Mouse (Mus musculus) spleen, adult 2 months (tissue): ENCODE measurements around the gene Ttll2. TPM values are rescaled to one million over a fixed set of nuclear protein-coding genes. Genes with fewer than 3 reads are reported as not detected.
"Not testable (repeated sequence)": the region's sequence is repeated elsewhere in the genome, so short reads cannot be mapped to it uniquely, and the experiment has no call there.

Experiments used
- DNase-seq, 2 experiments: peaks; one replicate each; pipeline versions ENCODE4 v3.0.0 to v3.0.0-alpha.2; 2012 to 2021; ENCODE audit warnings: low spot score in 2 of 2, low read depth in 1 of 2
- H3K27ac ChIP-seq: fragments of 200-500 bp; 2 replicates; pipeline ENCODE4 v1.5.1; 2012; ENCODE audit warnings: low read length, inconsistent platforms; ENCODE audit not compliant: insufficient read depth
- H3K27me3 ChIP-seq: fragments of 200-500 bp; 2 replicates; pipeline ENCODE4 v1.6.1; 2012; ENCODE audit warnings: mild to moderate bottlenecking, moderate library complexity, low read length, inconsistent platforms; ENCODE audit not compliant: control insufficient read depth, insufficient read depth
- H3K36me3 ChIP-seq: fragments of 200-500 bp; 2 replicates; pipeline ENCODE4 v1.6.1; 2012; ENCODE audit warnings: mild to moderate bottlenecking, low read length, inconsistent platforms; ENCODE audit not compliant: control insufficient read depth, insufficient read depth
- H3K4me1 ChIP-seq: fragments of 200-500 bp; 2 replicates; pipeline ENCODE4 v1.6.1; 2011; ENCODE audit warnings: inconsistent platforms; ENCODE audit not compliant: control insufficient read depth, insufficient read depth, insufficient read length
- H3K4me3 ChIP-seq: fragments of 200-500 bp; 2 replicates; pipeline ENCODE4 v1.5.1; 2011; ENCODE audit warnings: mild to moderate bottlenecking, inconsistent platforms; ENCODE audit not compliant: insufficient read depth, insufficient read length; ENCODE audit errors: extremely low read depth
- WGBS: fragments of 180-500 bp; shearing (Covaris S2); methylation state at CpG from one replicate; pipeline ENCODE4 v1.1.7; 2018; 5-methylcytosine and 5-hydroxymethylcytosine counted together
- polyA plus RNA-seq: library from polyadenylated mRNA; depleted of rRNA; stranded (reverse); fragments of >200 nt; gene quantifications from 2 replicates; pipeline ENCODE4 v1.2.3, GENCODE M21; 2012

Ttll2 gene
- polyA plus RNA-seq, 1 experiment, result not detected

DNA sequence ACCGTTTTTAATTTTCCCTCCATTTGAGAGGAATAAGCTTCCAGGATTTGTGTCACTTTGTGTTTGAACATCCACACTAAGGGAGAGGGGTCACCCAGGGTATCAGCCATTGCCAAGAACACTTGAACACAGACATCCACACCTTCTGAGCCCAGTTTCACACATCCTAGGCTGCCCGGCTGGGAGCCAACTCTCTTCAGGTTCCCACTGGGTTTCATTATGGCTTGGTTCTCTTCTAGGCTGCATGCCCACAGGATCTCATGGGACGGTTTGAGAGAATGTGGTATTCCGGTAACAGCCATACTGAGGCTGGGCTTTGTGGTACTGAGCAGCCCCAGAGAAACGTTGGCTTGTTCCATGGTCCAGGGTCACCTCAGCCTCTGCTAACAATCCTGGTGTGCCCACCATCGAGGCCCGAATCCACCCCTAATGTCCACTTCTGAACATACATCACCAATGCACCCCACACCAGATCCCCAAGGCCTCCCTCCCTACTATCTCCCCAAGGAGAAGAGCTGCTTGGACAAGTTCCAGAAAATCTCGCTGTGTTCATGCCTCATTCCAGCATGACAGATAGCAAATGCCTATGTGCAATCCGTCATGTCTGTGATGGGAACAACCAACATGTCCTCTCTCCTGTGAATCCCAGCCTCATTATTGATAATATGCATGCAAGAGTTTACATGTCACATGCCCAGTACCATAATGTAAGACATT, 8.4 kb upstream of the Ttll2 start:
- H3K27ac ChIP-seq, DNase-seq, H3K4me1 ChIP-seq, H3K36me3 ChIP-seq, H3K27me3 ChIP-seq, H3K4me3 ChIP-seq: not testable (repeated sequence)
- WGBS, result 85% methylated on average over 9 of the region's 9 CpGs

DNA sequence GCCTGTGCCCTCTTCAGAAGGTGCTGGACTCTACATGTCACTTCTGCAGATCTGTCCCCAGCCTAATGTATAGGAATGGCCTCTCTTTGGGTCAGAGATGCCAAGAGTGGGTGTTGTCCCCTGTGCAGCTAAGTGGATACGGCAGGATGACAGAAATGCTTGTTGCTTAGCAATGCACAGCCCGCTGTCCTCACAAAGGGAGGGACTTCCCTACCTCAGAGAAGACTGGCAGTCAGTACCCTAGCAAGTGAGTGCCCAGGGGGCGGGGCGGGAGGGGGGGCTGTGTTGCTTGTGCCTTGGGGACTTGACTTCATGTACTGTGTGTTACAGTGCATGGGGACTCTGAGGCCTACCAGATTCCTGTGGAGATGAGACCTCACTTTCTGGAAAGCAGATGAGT, 7.3 kb upstream of the Ttll2 start:
- 86% methylated on average over 4 of the region's 4 CpGs for WGBS
- H3K4me1 ChIP-seq, H3K4me3 ChIP-seq, H3K27ac ChIP-seq, H3K27me3 ChIP-seq, DNase-seq, H3K36me3 ChIP-seq: not testable (repeated sequence)

DNA sequence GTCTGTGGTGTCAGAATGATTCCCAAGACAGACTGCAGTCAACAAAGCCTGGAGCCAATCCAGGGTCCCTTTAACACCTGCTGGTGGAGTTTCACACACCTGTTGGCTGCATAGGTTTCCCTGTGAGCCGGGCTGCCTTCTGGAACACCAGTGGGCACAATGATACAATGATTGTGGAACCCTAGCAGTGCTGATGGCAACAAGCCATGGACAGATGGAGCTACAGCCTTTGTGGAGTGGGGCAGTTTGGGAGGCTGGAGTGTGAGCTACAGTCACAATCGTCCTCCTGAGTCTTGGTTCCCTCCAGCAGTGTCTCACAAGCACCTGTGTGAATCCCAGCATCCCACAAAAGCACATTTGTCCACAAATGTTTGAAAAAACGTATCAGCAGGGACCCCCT, 3.7 kb downstream of the Ttll2 start:
- H3K4me3 ChIP-seq, H3K27me3 ChIP-seq, DNase-seq, H3K36me3 ChIP-seq, H3K4me1 ChIP-seq, H3K27ac ChIP-seq: not testable (repeated sequence)
- 62% methylated on average over 2 of the region's 3 CpGs for WGBS

DNA sequence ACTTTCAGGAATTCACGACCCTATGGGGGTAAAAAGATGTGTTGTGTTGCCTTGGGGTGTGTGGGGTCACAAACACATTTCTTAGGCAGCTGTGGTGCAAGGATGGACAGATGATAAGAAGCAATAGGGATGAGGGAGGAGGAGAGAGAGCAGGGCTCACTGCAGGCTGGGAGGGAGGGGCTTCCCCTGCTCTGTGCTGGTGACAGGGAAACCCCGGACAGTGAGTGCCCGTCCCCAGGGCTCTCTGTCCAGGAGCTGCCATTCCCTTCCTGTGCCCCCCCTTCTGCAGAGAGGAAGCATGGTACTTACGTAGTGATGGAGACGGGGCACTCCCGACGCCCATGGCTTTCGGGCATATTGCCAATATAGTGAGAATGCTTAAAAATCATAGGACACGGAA, 15.1 kb downstream of the Ttll2 start:
- not testable (repeated sequence) for DNase-seq, H3K27me3 ChIP-seq, H3K27ac ChIP-seq, H3K36me3 ChIP-seq, H3K4me3 ChIP-seq, H3K4me1 ChIP-seq
- 60% methylated on average over 9 of the region's 9 CpGs for WGBS

DNA sequence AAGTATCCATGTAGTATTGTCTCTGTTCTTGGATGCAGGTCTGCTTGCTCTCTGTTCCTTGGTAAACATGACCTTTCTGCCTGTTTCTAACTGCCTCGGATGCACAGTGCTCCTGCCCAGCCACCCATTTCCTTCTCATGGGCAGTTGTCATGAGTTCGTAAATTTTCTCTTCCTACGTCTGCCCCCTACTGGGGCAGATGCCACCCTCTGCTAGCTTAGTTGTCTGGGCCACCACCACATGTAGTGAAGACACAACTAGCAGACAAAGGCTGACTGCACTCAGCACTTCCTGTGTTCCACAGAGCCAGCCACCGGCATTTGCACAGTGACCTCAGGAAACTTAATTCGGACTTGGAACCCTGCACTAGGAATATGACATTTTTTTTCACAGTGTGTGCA, 19.8 kb downstream of the Ttll2 start:
- WGBS, result 61% methylated on average over 3 of the region's 5 CpGs
- not testable (repeated sequence) for H3K27me3 ChIP-seq, DNase-seq, H3K27ac ChIP-seq, H3K4me1 ChIP-seq, H3K36me3 ChIP-seq, H3K4me3 ChIP-seq

DNA sequence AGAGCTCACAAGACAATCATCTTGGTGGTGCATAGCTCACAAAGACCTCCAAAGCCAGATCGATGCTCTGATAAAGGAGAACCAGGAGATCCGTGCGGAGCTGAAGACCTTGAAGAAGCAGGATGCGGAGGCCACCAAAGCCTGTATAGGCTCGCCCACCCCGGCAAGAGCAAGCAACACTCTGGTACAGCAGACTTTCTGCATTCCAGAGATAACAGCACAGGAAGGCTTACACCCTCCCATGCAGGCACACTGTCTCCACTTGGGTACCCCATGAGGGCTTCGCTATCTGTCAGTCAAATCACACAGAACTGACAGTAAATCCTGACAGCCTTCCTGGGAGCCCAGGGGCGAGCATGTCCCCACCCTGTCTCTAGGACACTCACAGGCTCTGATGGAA, 26.1 kb downstream of the Ttll2 start:
- WGBS, result 71% methylated on average over 8 of the region's 8 CpGs
- H3K27me3 ChIP-seq, result not testable (repeated sequence)

DNA sequence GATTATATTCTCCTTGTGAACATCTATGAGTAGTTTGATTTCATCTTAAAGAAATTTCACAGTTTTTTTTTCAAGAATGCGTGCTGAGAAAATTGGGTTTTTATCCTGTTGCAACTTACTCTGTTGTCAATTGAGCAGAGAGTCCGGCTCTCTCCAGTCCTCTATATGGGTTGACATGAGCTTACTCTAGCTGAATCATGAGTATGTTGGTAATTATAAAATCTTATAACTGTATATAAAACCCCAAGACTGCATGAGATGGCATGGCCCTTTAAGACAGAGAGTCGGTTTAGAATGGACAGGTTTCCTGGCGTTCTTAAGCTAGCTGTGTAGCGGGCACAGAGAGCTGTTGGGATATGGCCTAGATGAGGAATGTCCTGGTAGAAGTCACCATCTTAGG, 28.1 kb downstream of the Ttll2 start, which contains the start of gene Tcp10a:
TSS of gene Tcp10a (plus strand) at position 301 of the 400 bp plus-strand sequence.
- 90% methylated on average over 5 of the region's 5 CpGs for WGBS
- H3K4me3 ChIP-seq, H3K27me3 ChIP-seq, H3K27ac ChIP-seq, H3K4me1 ChIP-seq, DNase-seq, H3K36me3 ChIP-seq: not testable (repeated sequence)

More for the DNA sequence above, 26.1 kb downstream of the Ttll2 start:
- H3K27ac ChIP-seq, H3K4me1 ChIP-seq, H3K36me3 ChIP-seq, H3K4me3 ChIP-seq, DNase-seq: not testable (repeated sequence)

DNA sequence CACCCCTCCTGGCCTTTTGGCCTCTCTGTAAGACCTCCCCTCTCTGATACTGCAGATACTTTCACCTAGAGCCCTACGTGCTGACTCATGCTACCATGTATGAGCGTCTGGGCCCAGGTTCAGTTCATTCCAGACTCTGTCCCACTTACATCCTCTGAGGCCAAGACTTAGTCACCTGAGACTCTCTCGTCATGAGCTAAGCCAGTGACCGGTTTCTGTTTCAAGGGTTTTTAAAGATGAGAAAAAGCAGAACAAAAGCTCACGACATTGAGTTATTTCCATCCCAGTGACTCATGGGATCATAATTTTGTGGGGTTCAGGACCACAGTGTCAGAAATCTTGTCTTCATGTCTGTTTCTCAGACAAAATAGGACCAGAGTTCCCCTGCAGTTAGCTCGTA, 32.7 kb downstream of the Ttll2 start:
- not testable (repeated sequence) for H3K27me3 ChIP-seq, H3K27ac ChIP-seq, DNase-seq, H3K36me3 ChIP-seq, H3K4me3 ChIP-seq, H3K4me1 ChIP-seq
- WGBS, result 70% methylated on average over 6 of the region's 6 CpGs

DNA sequence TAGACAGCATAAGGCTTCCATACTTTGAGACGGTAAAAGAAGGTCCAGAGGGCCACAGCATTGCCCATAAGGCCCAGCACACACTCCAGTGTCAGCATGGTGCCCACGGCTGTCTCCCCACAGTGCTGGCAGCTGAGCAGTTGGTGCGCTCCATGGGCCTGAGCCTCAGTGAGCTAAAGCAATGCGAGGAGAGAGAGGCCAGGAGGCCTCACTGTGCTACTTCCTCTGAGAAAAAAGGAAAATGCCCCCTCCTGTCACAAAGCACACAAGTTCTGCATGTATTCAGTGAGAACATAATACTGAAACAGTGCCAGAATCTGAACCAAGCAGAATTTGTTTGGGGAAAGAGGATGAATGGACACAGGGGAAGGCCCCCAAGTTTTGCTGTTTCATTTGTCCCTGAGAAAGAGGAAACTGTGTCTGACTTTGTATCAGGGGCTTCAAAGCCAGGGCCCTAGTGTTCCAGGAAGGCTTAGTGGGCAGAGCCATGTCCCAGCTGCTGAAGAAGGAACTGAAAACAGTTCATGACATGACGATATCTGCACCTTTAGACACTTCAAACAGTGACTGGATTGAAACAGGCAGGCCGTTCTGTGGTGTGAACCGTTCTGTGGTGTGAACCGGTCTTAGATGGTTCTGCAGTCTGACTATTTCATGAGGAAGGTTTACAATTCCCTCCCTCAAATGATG, 36.7 kb downstream of the Ttll2 start:
- H3K27me3 ChIP-seq, H3K4me3 ChIP-seq, H3K4me1 ChIP-seq, DNase-seq, H3K27ac ChIP-seq, H3K36me3 ChIP-seq: not testable (repeated sequence)
- 43% methylated on average over 8 of the region's 8 CpGs for WGBS

DNA sequence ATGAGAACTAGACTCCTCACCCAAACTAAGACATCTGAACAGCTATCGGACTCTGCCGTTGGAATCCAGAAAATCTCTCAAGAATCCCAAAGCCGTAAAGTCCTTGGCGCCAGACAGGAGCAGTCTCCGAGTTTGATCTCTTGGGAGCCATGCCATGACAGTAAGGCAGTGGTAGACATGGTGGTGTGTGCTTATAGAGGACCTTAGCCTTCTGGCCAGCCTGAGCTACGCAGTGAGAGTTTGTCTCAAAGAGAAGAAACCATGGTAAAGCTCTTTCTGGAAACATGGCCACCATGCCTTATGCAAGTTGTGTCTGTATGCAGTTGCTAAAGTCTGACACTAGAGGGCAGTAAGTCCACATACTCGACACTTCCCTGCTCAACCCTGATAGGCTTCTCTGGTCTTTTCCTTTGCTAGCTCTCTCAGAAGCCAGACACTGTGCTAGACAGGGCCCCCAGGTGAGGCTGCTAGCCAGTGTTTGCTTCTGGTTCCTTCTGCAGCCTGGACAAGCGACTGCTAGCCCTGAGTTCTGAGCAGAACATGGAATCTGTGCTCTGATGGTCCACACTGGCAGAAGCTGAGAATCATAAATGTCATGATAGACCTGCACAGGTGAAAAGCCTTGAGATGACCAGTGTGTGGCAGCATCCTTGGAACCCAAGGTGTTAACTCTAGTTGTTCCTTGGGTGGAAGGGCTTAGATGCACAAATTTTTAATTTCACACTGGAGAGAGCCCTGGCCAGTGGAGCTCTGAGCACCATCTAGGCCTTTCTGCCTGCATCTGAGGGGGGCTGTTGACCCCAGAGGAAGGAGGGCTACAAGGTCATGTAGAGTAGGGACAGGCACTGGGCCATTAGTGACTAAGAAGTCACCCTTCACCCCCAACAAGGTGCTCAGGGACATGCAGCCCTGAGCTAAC, 46.0 kb downstream of the Ttll2 start:
- H3K27me3 ChIP-seq, H3K27ac ChIP-seq, H3K36me3 ChIP-seq, H3K4me1 ChIP-seq, DNase-seq, H3K4me3 ChIP-seq: not testable (repeated sequence)
- 58% methylated on average over 8 of the region's 8 CpGs for WGBS
